Mouse (Mus musculus) lung, postnatal 36 days (tissue): Measurements from ENCODE around the gene Map1b.

ENCODE experiments used
- DNase-seq: peaks from one replicate; pipeline ENCODE4 v3.0.0; 2022; ENCODE audit warnings: mixed read lengths

The Map1b gene

GRCm38 (mm10) chr13:99525491-99525890 lies 9.2 kb upstream of the Map1b start:
- no peak for DNase-seq

GRCm38 (mm10) chr13:99517836-99518235 lies 1.5 kb upstream of the Map1b start:
- no peak for DNase-seq

- no peak for DNase-seq
Measured at GRCm38 (mm10) chr13:99515736-99516447, 448 bp downstream of the Map1b start.

GRCm38 (mm10) chr13:99514917-99515591 lies 1.3 kb downstream of the Map1b start:
- DNase-seq: peak; percentile 73

- no peak for DNase-seq
Measured at GRCm38 (mm10) chr13:99513990-99514389, 2.4 kb downstream of the Map1b start.

GRCm38 (mm10) chr13:99513138-99513537 lies 3.2 kb downstream of the Map1b start:
- peak; percentile 72 for DNase-seq

GRCm38 (mm10) chr13:99509896-99510295 lies 6.4 kb downstream of the Map1b start:
- no peak for DNase-seq

GRCm38 (mm10) chr13:99506580-99506962 lies 9.8 kb downstream of the Map1b start:
- no peak for DNase-seq

- no peak for DNase-seq
Measured at GRCm38 (mm10) chr13:99505826-99506579, 10.3 kb downstream of the Map1b start.

- DNase-seq: peak; percentile 15
Measured at GRCm38 (mm10) chr13:99503370-99503979, 12.9 kb downstream of the Map1b start.

- peak; percentile 17 for DNase-seq
Measured at GRCm38 (mm10) chr13:99502911-99503310, 13.4 kb downstream of the Map1b start.

- DNase-seq: no peak
Measured at GRCm38 (mm10) chr13:99502126-99502744, 14.1 kb downstream of the Map1b start.

- peak; percentile 25 for DNase-seq
Measured at GRCm38 (mm10) chr13:99501393-99501792, 14.9 kb downstream of the Map1b start.

- no peak for DNase-seq
Measured at GRCm38 (mm10) chr13:99500609-99501008, 15.7 kb downstream of the Map1b start.

- no peak for DNase-seq
Measured at GRCm38 (mm10) chr13:99499764-99500163, 16.6 kb downstream of the Map1b start.

- no peak for DNase-seq
Measured at GRCm38 (mm10) chr13:99496106-99496505, 20.2 kb downstream of the Map1b start.

- DNase-seq: no peak
Measured at GRCm38 (mm10) chr13:99494416-99494815, 21.9 kb downstream of the Map1b start.

GRCm38 (mm10) chr13:99493304-99493904 lies 22.9 kb downstream of the Map1b start:
- DNase-seq: no peak

- no peak for DNase-seq
Measured at GRCm38 (mm10) chr13:99492619-99493303, 23.6 kb downstream of the Map1b start.

GRCm38 (mm10) chr13:99489998-99490397 lies 26.3 kb downstream of the Map1b start:
- no peak for DNase-seq

GRCm38 (mm10) chr13:99489175-99489574 lies 27.2 kb downstream of the Map1b start:
- no peak for DNase-seq

- no peak for DNase-seq
Measured at GRCm38 (mm10) chr13:99485861-99486260, 30.5 kb downstream of the Map1b start.
